Mouse (Mus musculus) adrenal gland, postnatal 0 days (tissue): ENCODE results near the gene Rtn2. TPM values are rescaled to one million over a fixed set of nuclear protein-coding genes. Genes with fewer than 3 reads are reported as not detected.

Experiments used
- polyA plus RNA-seq: library from polyadenylated mRNA; unstranded; fragments of >200 nt; fragmentation: Nextera tagmentation; extraction: Ambion mirVana; gene quantifications from 2 replicates; pipeline ENCODE4 v1.2.1, GENCODE M21; 2015

Rtn2 gene
- 24.3 and 37.8 TPM in 2 replicates for polyA plus RNA-seq

GRCm38 (mm10) chr7:19282385-19282784, at the start of gene Rtn2:
Gene Rtn2 (plus strand): TSS chr7:19282624.

DNA sequence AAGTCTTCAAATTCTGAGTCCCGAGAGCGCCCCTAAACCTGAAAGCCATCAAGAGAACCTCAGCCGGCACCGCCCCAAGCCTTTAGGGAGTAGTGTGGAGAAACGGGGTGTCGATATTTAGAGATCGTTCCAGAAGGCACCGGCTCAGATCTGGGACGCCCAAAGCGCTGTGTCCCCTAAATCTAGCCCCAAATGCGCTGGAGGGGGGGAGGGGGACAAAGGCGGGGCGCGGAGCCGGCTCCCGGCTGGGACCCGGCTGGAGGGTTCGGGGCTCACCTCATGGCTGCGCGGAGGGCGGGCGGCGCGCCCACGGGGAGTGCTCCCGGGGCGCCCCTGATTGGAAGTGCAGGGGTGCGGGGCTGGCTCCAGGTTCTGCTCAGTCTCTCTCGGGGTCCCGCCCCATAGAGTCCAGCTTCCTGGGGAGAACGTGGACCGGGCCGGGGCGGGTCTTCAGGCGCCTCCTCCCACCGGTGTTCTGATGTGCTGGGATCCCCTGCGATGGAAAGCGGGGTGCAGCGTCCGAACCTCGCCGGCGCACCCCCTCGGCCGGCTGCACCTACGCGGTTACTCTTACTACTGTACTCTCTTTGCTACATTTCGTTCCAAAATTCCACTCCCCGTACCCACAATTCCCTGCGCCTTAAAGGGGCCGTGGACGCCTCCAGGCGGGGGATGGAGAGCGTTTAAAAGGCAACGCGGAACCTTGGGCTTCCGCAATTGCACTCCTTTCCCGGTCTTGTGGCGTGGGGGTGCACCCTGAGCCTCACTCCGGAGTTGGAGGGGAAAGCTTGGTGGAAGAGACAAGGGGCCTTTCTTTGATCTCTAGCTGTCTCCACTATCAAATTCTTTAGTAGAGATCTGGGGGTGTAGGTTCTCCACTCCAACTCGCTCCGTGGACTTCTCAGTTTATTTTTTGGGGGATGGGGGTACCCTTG, 10.9 kb upstream of the Rtn2 start, which contains the start of gene Vasp:
Gene Vasp (minus strand): TSS at position 580 of the 935 bp plus-strand sequence.

DNA sequence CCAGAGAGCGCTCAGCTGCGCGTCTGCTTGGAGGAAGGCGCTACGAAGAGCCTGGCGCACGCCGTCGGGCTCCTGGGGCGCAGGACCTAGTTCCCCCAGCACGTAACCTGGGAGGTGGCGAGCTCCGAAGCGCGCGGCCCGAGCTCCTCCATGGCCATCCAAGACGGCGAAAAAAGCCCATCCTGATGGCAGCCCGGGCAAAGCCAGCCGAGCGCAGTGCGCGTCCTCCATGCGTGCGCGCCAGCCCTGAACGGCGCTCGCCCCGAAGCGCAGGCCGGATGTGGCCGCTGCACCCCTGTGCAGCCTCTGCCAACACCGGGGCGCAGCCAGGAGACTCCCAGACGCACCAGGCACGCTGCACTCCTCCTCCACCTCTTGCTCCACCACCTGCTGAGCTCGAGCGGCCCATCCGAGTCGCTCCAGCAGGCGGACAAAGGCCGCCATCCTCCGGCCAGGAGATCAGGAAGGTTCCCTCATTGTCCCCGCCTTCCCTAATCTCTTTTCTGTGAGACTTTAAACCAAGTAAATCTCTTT, 2.8 kb upstream of the Rtn2 start, which contains the start of gene Ppm1n:
Gene Ppm1n (minus strand): TSS at position 484 of the 534 bp plus-strand sequence.

DNA sequence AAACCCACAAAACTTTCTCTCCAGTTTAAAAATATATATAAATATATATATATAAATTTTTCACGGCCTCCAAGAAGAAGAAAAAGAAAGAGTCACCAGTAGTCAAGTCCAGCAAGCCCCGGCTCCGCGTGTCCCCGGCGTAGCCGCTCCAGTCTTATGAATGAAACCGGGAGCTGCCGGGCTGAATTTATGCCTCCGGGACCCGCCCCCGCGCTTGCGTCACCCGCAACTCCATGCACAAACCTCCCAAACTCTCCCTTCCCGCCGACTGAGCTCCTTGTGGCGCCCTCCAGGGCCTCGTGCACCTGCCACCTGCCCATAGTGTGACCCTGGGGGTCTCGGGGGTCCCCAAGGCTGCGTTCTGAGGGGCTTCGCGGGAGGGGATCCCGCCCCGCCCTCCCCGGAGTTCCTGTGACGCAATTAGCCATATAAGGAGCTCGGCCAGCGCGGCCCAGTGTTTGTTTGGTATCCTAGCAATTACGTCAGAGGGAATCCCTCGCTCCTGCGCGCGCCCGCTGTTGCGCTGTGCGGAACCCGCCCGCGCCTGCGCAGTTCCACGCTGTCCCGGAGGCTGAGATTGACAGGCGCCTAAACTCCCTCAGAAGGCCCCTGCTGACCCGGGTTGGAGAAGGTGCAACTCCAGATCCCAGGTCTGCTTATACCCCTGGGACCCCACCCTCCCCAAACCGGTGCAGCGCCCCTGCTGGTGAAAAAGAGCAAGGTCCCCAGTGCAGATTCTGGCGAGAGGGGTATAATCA, 27.6 kb downstream of the Rtn2 start, which contains the start of gene Fosb:
Gene Fosb (minus strand): TSS at position 168 of the 758 bp plus-strand sequence.

DNA sequence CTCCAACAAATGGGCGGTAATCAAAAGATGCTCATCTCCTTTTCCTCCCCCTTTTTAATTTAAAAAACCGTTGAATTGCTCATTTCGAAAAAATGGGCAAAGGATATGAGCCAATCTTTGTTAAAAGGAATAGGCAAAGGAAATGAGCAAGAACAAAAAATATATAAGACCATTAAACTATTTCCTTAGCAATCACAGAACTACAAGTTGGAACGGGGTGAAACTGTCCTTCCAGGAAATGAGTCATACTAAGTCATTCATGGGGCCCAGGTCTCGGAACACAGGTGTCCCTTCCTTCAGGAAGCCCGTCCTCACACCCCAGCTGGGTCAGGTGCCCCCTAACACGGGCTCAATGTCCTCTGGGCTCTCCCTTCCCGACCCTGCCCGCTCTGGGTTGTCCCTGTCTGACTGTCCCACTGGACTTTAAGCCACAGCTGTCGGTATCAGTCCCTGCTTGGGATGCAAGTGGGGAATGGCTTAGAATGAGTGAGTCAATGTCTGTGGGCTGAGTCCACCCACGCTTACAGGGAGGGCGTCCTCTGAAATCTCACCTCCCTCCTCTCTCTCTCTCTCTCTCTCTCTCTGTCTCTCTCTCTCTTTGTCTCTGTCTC, 61.9 kb downstream of the Rtn2 start, which contains the start of gene Ercc1:
Gene Ercc1 (plus strand): TSS at position 542 of the 611 bp plus-strand sequence.

Other genes with a start within 250 kb of the Rtn2 start
- not detected in 2 replicates for gene Rsph6a, start 227.9 kb upstream of the Rtn2 start, polyA plus RNA-seq
- 14.5 and 21.0 TPM in 2 replicates for gene Dmwd, start 206.4 kb upstream of the Rtn2 start, polyA plus RNA-seq
- gene Dmpk, start 198.8 kb upstream of the Rtn2 start, polyA plus RNA-seq = 21.6 and 28.7 TPM in 2 replicates
- gene Six5, start 188.0 kb upstream of the Rtn2 start, polyA plus RNA-seq = 4.2 and 5.9 TPM in 2 replicates
- gene Gm4969, start 164.3 kb upstream of the Rtn2 start, polyA plus RNA-seq = 0.33 and 0.44 TPM in 2 replicates
- 5.8 and 8.7 TPM in 2 replicates for gene Fbxo46, start 162.8 kb upstream of the Rtn2 start, polyA plus RNA-seq
- gene Qpctl, start 133.3 kb upstream of the Rtn2 start, polyA plus RNA-seq = 10.3 and 16.6 TPM in 2 replicates
- gene Snrpd2, start 132.9 kb upstream of the Rtn2 start, polyA plus RNA-seq = 109 and 149 TPM in 2 replicates
- 0.33 and 0.54 TPM in 2 replicates for gene Gipr, start 116.5 kb upstream of the Rtn2 start, polyA plus RNA-seq
- gene Eml2, start 106.2 kb upstream of the Rtn2 start, polyA plus RNA-seq = 5.5 and 7.8 TPM in 2 replicates
- gene Gpr4, start 70.1 kb upstream of the Rtn2 start, polyA plus RNA-seq = 0.98 and 2.9 TPM in 2 replicates
- 15.0 and 17.1 TPM in 2 replicates for gene Opa3, start 54.3 kb upstream of the Rtn2 start, polyA plus RNA-seq
- gene Vasp, start 10.8 kb upstream of the Rtn2 start, polyA plus RNA-seq = 43.2 and 55.1 TPM in 2 replicates
- 0.44 and 0.66 TPM in 2 replicates for gene Ppm1n, start 2.6 kb upstream of the Rtn2 start, polyA plus RNA-seq
- gene Fosb, start 27.4 kb downstream of the Rtn2 start, polyA plus RNA-seq = 0.12 and 0.14 TPM in 2 replicates
- gene Ercc1, start 62.2 kb downstream of the Rtn2 start, polyA plus RNA-seq = 47.3 and 52.6 TPM in 2 replicates
- gene Cd3eap, start 76.9 kb downstream of the Rtn2 start, polyA plus RNA-seq = 11.2 and 13.6 TPM in 2 replicates
- gene Ppp1r13l, start 77.1 kb downstream of the Rtn2 start, polyA plus RNA-seq = 2.7 and 2.9 TPM in 2 replicates
- 4.0 and 8.3 TPM in 2 replicates for gene Ercc2, start 99.4 kb downstream of the Rtn2 start, polyA plus RNA-seq
- 2.5 and 2.6 TPM in 2 replicates for gene Klc3, start 121.5 kb downstream of the Rtn2 start, polyA plus RNA-seq
- gene Ckm, start 122.2 kb downstream of the Rtn2 start, polyA plus RNA-seq = 10.6 and 33.2 TPM in 2 replicates
- 8.1 and 10.4 TPM in 2 replicates for gene Mark4, start 176.2 kb downstream of the Rtn2 start, polyA plus RNA-seq
- 2.6 and 5.1 TPM in 2 replicates for gene Exoc3l2, start 180.7 kb downstream of the Rtn2 start, polyA plus RNA-seq
- 4.9 and 6.2 TPM in 2 replicates for gene Bloc1s3, start 225.7 kb downstream of the Rtn2 start, polyA plus RNA-seq
- 129 and 139 TPM in 2 replicates for gene Trappc6a, start 225.8 kb downstream of the Rtn2 start, polyA plus RNA-seq
- 0.06 TPM in 1 of 2 replicates, not detected in the other for gene Nkpd1, start 235.2 kb downstream of the Rtn2 start, polyA plus RNA-seq